Mouse (Mus musculus) frontal cortex, adult 2 months (tissue): ENCODE data around the gene Mgat5b. TPM values are rescaled to one million over a fixed set of nuclear protein-coding genes. Genes with fewer than 3 reads are reported as not detected.
A peak's percentile ranks its signal among the peaks of the same experiment; 100 is the strongest.

ENCODE experiments used
- DNase-seq, 2 experiments: peaks; one replicate each; pipeline ENCODE4 v3.0.0; 2022; ENCODE audit warnings: low spot score in 1 of 2; ENCODE audit errors: extremely low spot score in 1 of 2
- polyA plus RNA-seq: library from polyadenylated mRNA; depleted of rRNA; stranded (reverse); fragments of >200 nt; gene quantifications from 2 replicates; pipeline ENCODE4 v1.2.3, GENCODE M21; 2012

Gene Mgat5b
- polyA plus RNA-seq, 1 experiment: 60.5 TPM

- DNase-seq: no peak
These were observed 54.8 kb downstream of the Mgat5b start for GRCm38 (mm10) chr11:116973508-116973907.

- DNase-seq: no peak
These were observed 55.7 kb downstream of the Mgat5b start for GRCm38 (mm10) chr11:116974341-116974740.

GRCm38 (mm10) chr11:116980313-116980712 lies 61.6 kb downstream of the Mgat5b start:
- no peak for DNase-seq

GRCm38 (mm10) chr11:116982543-116982942 lies 63.9 kb downstream of the Mgat5b start:
- DNase-seq: no peak

- no peak for DNase-seq
These were observed 67.1 kb downstream of the Mgat5b start for GRCm38 (mm10) chr11:116985504-116986385.

GRCm38 (mm10) chr11:116988131-116988530 lies 69.5 kb downstream of the Mgat5b start:
- peak in 1 of 2 experiments; percentile 35 for DNase-seq

- no peak for DNase-seq
These were observed 71.6 kb downstream of the Mgat5b start for GRCm38 (mm10) chr11:116990231-116990630.

- DNase-seq: no peak
These were observed 72.7 kb downstream of the Mgat5b start for GRCm38 (mm10) chr11:116991410-116991809.

GRCm38 (mm10) chr11:116991964-116992363 lies 73.3 kb downstream of the Mgat5b start:
- DNase-seq: no peak

- DNase-seq: peak in 1 of 2 experiments; percentile 73
These were observed 75.5 kb downstream of the Mgat5b start for GRCm38 (mm10) chr11:116994095-116994582.

- no peak for DNase-seq
These were observed 78.3 kb downstream of the Mgat5b start for GRCm38 (mm10) chr11:116996976-116997375.

- DNase-seq: no peak
These were observed 80.3 kb downstream of the Mgat5b start for GRCm38 (mm10) chr11:116998935-116999334.

GRCm38 (mm10) chr11:117000219-117000618 lies 81.6 kb downstream of the Mgat5b start:
- DNase-seq: no peak

GRCm38 (mm10) chr11:117001789-117002188 lies 83.1 kb downstream of the Mgat5b start:
- DNase-seq: no peak

- no peak for DNase-seq
These were observed 84.8 kb downstream of the Mgat5b start for GRCm38 (mm10) chr11:117003503-117003902.

- DNase-seq: no peak
These were observed 85.6 kb downstream of the Mgat5b start for GRCm38 (mm10) chr11:117004277-117004676.

- DNase-seq: peak in 1 of 2 experiments; percentile 32
These were observed 98.8 kb downstream of the Mgat5b start for GRCm38 (mm10) chr11:117017462-117017861.

GRCm38 (mm10) chr11:117018410-117018809 lies 99.7 kb downstream of the Mgat5b start:
- DNase-seq: peak; percentile 88 to 94

GRCm38 (mm10) chr11:117021026-117021425 lies 102.4 kb downstream of the Mgat5b start:
- DNase-seq: no peak

- DNase-seq: no peak
These were observed 104.9 kb downstream of the Mgat5b start for GRCm38 (mm10) chr11:117023537-117023936.

GRCm38 (mm10) chr11:117027681-117028080 lies 109.0 kb downstream of the Mgat5b start:
- no peak for DNase-seq
